Mouse (Mus musculus): Measurements from ENCODE around the gene Pcsk7. TPM values are rescaled to one million over a fixed set of nuclear protein-coding genes. Genes with fewer than 3 reads are reported as not detected.

Pcsk7 gene
- 10 to 100 TPM; 26.2 to 26.6 TPM for total RNA-seq (2021)

DNA sequence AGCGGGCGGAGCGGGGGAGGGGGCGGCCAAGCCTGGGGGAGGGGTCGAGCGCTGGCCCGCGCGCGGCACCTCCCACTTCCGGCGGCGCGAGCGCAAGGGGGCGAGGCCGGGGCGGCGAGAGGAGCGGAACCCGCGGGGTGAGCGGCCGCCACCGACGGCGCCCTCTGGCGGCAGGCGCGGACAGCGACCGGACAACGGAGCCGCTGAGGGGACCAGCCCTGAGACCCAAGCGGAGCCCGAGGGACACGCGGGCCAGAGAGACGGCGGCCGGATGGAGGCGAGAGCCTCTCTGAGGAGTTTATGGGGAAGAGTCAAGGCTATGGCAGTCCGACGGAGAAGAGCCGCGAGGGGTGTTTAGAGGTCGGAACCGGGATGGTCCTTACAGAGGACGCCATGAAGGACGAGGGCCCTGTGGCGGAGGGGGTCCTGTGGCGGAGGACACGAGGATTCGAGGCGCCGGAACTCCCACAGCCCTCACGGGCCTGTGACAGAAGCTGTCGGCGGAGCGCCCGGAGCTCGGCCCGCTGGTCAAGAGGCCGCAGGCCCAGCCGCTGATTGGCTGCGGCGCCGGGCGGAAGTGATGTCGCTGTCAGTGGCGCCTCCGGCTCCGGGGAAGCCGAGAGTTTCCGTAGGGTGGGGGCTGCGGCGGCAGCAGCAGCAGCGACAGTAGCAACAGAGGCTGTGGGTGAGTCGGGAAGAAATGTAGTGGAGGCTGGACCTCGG, at the start of gene Pcsk7, which contains the start of gene Rnf214:
Gene Pcsk7, plus strand, starts transcription at position 143 of the 723 bp plus-strand sequence.
Gene Rnf214, minus strand, starts transcription at position 557 of the 723 bp plus-strand sequence.
- intact Hi-C loops (cut with DNase I), result no loop called here
- DNase-seq (ENCODE audit: extremely low spot score in 1 of 2, low spot score in 2 of 2), result peak; percentile 85 to 95

GRCm38 (mm10) chr9:45859364-45859763, 46.9 kb upstream of the Pcsk7 start:
- DNase-seq (ENCODE audit: extremely low spot score in 1 of 2, low spot score in 2 of 2), result no peak
- intact Hi-C loops (cut with DNase I), result no loop called here

GRCm38 (mm10) chr9:45861813-45862212, 44.5 kb upstream of the Pcsk7 start:
- no peak for DNase-seq (ENCODE audit: extremely low spot score in 1 of 2, low spot score in 2 of 2)
- intact Hi-C loops (cut with DNase I), result no loop called here

GRCm38 (mm10) chr9:45869181-45869580, 37.1 kb upstream of the Pcsk7 start:
- no peak for DNase-seq (ENCODE audit: extremely low spot score in 1 of 2, low spot score in 2 of 2)
- intact Hi-C loops (cut with DNase I), result no loop called here

DNA sequence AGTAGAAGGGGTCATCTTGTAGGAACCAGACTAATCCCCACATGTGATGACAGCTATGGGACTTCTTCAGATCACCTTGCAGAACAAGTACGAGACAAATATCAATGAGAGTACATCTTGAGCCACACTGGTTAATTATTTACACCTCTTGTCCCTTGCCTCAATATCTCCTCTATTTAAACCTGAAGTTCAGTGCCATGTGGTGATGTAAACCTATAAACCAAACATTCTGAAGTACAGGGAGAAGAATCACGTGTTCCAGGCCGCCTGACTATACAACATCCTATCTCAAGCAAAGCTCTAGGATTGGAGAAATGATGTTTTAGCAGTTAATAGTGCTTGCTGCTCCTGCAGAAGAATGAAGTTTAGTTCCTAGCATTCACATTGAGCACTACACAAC, 36.0 kb upstream of the Pcsk7 start:
- intact Hi-C loops (cut with DNase I), result no loop called here
- no peak for DNase-seq (ENCODE audit: extremely low spot score in 1 of 2, low spot score in 2 of 2)

GRCm38 (mm10) chr9:45877928-45878327, 28.4 kb upstream of the Pcsk7 start:
- intact Hi-C loops (cut with DNase I), result no loop called here
- DNase-seq (ENCODE audit: extremely low spot score in 1 of 2, low spot score in 2 of 2), result peak in 1 of 2 experiments; percentile 39

GRCm38 (mm10) chr9:45893681-45894080, 12.6 kb upstream of the Pcsk7 start:
- intact Hi-C loops (cut with DNase I), result no loop called here
- no peak for DNase-seq (ENCODE audit: extremely low spot score in 1 of 2, low spot score in 2 of 2)

GRCm38 (mm10) chr9:45905196-45905595, 1.1 kb upstream of the Pcsk7 start:
- no peak for DNase-seq (ENCODE audit: extremely low spot score in 1 of 2, low spot score in 2 of 2)
- intact Hi-C loops (cut with DNase I), result no loop called here

- intact Hi-C loops (cut with DNase I), result no loop called here
- DNase-seq (ENCODE audit: extremely low spot score in 1 of 2, low spot score in 2 of 2), result peak in 1 of 2 experiments; percentile 70
These were observed 473 bp upstream of the Pcsk7 start for GRCm38 (mm10) chr9:45905811-45906237.

- DNase-seq (ENCODE audit: extremely low spot score in 1 of 2, low spot score in 2 of 2), result no peak
- intact Hi-C loops (cut with DNase I), result no loop called here
These were observed 756 bp downstream of the Pcsk7 start for GRCm38 (mm10) chr9:45907078-45907428.

DNA sequence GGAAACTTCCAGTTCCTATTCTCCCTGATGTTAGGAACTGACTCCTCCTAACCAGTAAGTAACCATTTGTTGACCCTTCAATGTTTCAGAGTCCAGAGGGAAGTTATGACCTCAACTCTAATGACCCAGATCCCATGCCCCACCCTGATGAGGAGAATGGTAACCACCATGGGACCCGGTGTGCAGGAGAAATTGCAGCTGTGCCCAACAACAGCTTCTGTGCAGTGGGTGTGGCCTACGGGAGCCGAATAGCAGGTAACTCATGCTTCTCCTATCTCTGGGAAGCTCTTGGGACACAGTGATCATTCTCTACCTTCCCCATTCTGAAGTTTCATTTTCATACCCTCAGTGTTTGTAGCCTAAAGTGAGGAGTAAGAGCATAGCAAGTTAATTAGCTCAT, 4.7 kb downstream of the Pcsk7 start:
- DNase-seq (ENCODE audit: extremely low spot score in 1 of 2, low spot score in 2 of 2), result no peak
- intact Hi-C loops (cut with DNase I), result no loop called here

- DNase-seq (ENCODE audit: extremely low spot score in 1 of 2, low spot score in 2 of 2), result peak in 1 of 2 experiments; percentile 49
- intact Hi-C loops (cut with DNase I), result no loop called here
These were observed 5.4 kb downstream of the Pcsk7 start for GRCm38 (mm10) chr9:45911673-45912072.

DNA sequence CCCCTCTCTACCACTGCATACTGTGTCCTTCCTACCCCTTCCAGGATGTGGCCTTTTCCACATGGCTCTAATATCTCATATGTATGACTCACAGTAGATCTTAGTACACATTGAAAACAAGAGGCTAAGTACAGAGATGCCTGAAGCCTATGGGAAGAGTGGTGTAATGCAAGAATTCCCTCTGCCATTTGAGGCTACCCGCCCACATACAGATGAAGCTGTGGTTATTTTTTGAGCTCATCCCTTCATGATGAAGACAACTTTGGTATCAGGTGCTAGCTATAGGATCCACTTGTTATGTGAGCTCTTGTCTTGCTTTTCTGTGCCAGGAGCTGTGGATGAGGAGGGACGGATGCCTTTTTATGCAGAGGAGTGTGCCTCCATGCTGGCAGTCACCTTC, 9.4 kb downstream of the Pcsk7 start:
- intact Hi-C loops (cut with DNase I), result no loop called here
- no peak for DNase-seq (ENCODE audit: extremely low spot score in 1 of 2, low spot score in 2 of 2)

DNA sequence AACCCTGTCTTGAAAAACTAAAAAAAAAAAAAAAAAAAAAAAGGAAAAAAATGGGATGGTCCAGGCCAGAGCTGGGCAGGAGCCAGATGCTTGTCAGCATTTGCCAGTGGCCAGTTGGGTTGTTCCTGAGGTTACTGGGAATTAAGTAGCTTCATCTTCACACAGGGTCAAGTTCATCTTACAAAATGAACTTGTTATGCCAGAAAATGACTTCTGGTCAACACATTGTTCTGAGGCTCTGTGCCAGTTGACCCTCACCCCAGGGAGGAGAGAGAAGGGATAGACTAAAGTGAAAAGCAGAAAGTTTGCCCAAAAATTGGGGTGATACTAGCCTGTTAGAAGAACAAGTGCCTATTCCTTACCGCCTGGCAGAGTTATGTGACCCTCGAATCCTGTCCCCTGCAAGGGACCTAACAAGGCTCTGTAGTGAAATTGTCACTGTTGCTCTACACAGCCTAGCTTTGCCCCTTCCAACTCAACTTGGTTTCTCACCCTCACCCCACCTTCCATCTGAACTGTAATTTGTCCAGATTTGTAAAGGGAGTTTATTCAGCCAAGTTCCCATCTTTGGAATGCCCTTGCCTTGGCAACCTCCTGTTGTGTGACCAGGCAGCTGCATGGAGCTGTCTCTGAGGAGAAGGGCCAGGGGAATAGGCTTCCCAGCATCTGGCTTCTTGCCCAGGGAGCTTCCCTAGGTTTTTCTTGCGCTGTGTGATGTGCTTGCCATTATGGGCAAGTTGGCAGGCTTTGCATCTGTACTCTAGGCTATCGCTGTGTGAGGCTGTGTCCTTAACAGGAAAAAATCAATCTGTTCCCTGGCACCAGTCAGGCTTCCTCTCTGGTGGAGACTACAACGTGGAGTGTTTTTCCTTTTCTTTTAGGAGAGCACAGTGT, 11.0 kb downstream of the Pcsk7 start:
- intact Hi-C loops (cut with DNase I), result no loop called here
- peak; percentile 75 to 76 for DNase-seq (ENCODE audit: extremely low spot score in 1 of 2, low spot score in 2 of 2)

- intact Hi-C loops (cut with DNase I), result no loop called here
- DNase-seq (ENCODE audit: extremely low spot score in 1 of 2, low spot score in 2 of 2), result no peak
These were observed 13.6 kb downstream of the Pcsk7 start for GRCm38 (mm10) chr9:45919895-45920294.

- intact Hi-C loops (cut with DNase I), result no loop called here
These were observed 23.0 kb downstream of the Pcsk7 start for GRCm38 (mm10) chr9:45929285-45929684.

GRCm38 (mm10) chr9:45931958-45932357, 25.7 kb downstream of the Pcsk7 start:
- DNase-seq (ENCODE audit: extremely low spot score in 1 of 2, low spot score in 2 of 2), result no peak
- intact Hi-C loops (cut with DNase I), result no loop called here

More at GRCm38 (mm10) chr9:45929285-45929684, 23.0 kb downstream of the Pcsk7 start:
- DNase-seq (ENCODE audit: extremely low spot score in 1 of 2, low spot score in 2 of 2), result peak in 1 of 2 experiments; percentile 11

GRCm38 (mm10) chr9:45932571-45933415, 26.5 kb downstream of the Pcsk7 start:
- intact Hi-C loops (cut with DNase I), result no loop called here
- DNase-seq (ENCODE audit: extremely low spot score in 1 of 2, low spot score in 2 of 2), result no peak

DNA sequence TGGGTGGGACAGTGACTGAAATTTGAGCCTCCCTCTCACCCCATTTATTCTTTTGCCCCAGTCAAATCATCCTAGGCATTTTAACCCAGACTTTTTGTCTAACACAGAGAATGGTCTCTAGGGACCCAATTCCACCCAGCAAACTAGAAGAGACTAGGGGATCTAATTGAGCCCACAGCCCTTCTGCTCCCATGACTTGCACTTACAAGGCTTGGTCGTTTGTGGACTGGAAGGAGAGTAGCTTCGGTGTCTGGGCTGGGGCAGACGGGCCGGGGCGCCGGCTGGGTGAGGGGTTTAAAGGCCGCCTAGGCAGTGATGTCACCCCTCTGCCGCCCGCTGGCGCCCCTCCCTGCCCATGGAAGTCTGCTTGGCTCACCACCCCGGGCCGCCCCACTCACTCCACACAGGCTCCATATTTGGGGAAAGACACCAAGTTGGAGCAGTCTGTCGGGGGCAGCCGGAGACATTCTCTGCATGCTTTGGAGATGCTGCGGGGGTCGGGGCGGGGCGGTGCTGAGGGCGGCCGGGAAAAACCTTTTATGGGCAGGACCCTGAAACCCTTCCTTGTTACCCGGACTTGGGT, 29.4 kb downstream of the Pcsk7 start, which contains the start of gene Tagln:
Gene Tagln, minus strand, starts transcription at position 431 of the 583 bp plus-strand sequence.
- peak in 1 of 2 experiments; percentile 69 for DNase-seq (ENCODE audit: extremely low spot score in 1 of 2, low spot score in 2 of 2)
- intact Hi-C loops (cut with DNase I), result no loop called here
